Mouse (Mus musculus): ENCODE measurements around the gene Kif5a. TPM values are rescaled to one million over a fixed set of nuclear protein-coding genes. Genes with fewer than 3 reads are reported as not detected.

The Kif5a gene
- polyA plus RNA-seq, 1 experiment from 2014 or later, result 47.6 TPM

DNA sequence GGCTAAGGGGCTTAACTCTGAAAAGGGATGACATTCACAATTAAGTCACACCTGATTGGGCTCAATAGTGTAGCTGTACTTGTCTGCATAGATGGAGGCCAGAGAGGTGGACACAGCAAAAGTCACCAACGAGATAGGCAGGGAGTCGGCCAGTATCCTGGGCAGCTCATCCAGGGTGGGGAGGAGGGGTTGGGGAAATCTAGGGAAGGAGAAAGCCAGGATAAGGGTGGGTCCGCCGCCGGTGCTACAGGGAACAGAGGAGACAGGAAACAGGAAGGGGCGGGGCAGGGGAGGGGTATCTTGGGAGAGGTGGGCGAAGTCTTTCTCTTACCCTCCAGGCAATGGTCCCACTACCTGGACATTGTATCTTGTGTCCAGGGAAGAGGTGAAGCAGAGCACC, 86.4 kb downstream of the Kif5a start:
- H3K27ac ChIP-seq (ENCODE audit: low read depth, low read length), result no peak overlapping the region
- H3K4me1 ChIP-seq (ENCODE audit: control insufficient read depth, insufficient read depth, low read length), result peaks cover 9% of the 10 kb centered on the region
- H3K27me3 ChIP-seq (replicated peaks; ENCODE audit: control insufficient read depth, insufficient read depth, low read length), result peaks cover 56% of the 10 kb centered on the region
- ATAC-seq (no peak), DNase-seq (ENCODE audit: low spot score) (no peak)
- WGBS, result 3% methylated on average over 7 of the region's 7 CpGs
- no peak overlapping the region for H3K9ac ChIP-seq (ENCODE audit: low read length)
- H3K4me2 ChIP-seq (ENCODE audit: low read length), result no peak overlapping the region
- peaks cover 6% of the 10 kb centered on the region; the same call in 1 of the 2 replicates for H3K36me3 ChIP-seq (ENCODE audit: control insufficient read depth, insufficient read depth, low read length)
- no peak overlapping the region for H3K4me3 ChIP-seq (ENCODE audit: low read depth, low read length)
- no peaks in the 10 kb centered on the region for H3K9me3 ChIP-seq (replicated peaks; ENCODE audit: control insufficient read depth, low read length)

DNA sequence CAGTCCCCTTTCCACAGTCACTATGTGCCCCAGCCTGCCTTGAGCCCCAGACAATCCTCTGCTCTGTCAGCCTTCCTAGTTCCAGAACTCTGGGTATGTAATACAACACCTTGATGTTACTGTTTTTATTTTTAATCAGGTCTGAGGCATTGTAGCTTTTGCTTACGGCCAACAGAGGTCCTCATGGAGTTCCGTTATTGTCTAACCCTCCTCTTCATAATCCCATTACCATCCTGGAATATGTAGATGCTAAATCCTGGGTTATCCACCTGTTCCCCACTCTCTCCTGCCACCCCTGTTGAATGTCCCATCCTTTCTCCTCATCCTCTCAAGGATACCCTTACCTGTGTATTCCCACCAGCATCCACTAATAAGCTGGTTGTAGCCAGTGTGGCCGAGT, 86.9 kb downstream of the Kif5a start:
- H3K36me3 ChIP-seq (ENCODE audit: control insufficient read depth, insufficient read depth, low read length), result peaks cover 8% of the 10 kb centered on the region; the same call in 1 of the 2 replicates
- H3K4me1 ChIP-seq (ENCODE audit: control insufficient read depth, insufficient read depth, low read length), result peaks cover 9% of the 10 kb centered on the region
- H3K27me3 ChIP-seq (replicated peaks; ENCODE audit: control insufficient read depth, insufficient read depth, low read length), result peaks cover 60% of the 10 kb centered on the region
- H3K27ac ChIP-seq (ENCODE audit: low read depth, low read length), result no peak overlapping the region
- H3K4me3 ChIP-seq (ENCODE audit: low read depth, low read length), result no peak overlapping the region
- H3K9me3 ChIP-seq (replicated peaks; ENCODE audit: control insufficient read depth, low read length), result no peaks in the 10 kb centered on the region
- no peak overlapping the region for H3K9ac ChIP-seq (ENCODE audit: low read length)
- no peak for ATAC-seq
- H3K4me2 ChIP-seq (ENCODE audit: low read length), result no peak overlapping the region
- DNase-seq (ENCODE audit: low spot score), result no peak
- WGBS, result 35% methylated on average over 3 of the region's 3 CpGs

Other genes starting within 250 kb of the Kif5a start
- 64.4 and 65.4 TPM in 2 replicates for gene Tsfm, start 232.5 kb downstream of the Kif5a start, polyA plus RNA-seq (2014; fragmentation: Nextera tagmentation; extraction: Ambion mirVana)
- 21.4 and 22.3 TPM in 2 replicates for gene Mettl1, start 221.9 kb downstream of the Kif5a start, polyA plus RNA-seq (2014; fragmentation: Nextera tagmentation; extraction: Ambion mirVana)
- 0.06 TPM in 1 of 2 replicates, not detected in the other for gene Eef1akmt3, start 221.8 kb downstream of the Kif5a start, polyA plus RNA-seq (2014; fragmentation: Nextera tagmentation; extraction: Ambion mirVana)
- gene Cyp27b1, start 215.1 kb downstream of the Kif5a start, polyA plus RNA-seq (2014; fragmentation: Nextera tagmentation; extraction: Ambion mirVana), result 0.09 TPM in 1 of 2 replicates, not detected in the other
- gene March9, start 203.2 kb downstream of the Kif5a start, polyA plus RNA-seq (2014; fragmentation: Nextera tagmentation; extraction: Ambion mirVana), result 8.2 and 8.8 TPM in 2 replicates
- gene Cdk4, start 199.8 kb downstream of the Kif5a start, polyA plus RNA-seq (2014; fragmentation: Nextera tagmentation; extraction: Ambion mirVana), result 1,959 and 2,468 TPM in 2 replicates
- gene Tspan31, start 193.1 kb downstream of the Kif5a start, polyA plus RNA-seq (2014; fragmentation: Nextera tagmentation; extraction: Ambion mirVana), result 36.7 and 44.5 TPM in 2 replicates
- gene Agap2, start 188.1 kb downstream of the Kif5a start, polyA plus RNA-seq (2014; fragmentation: Nextera tagmentation; extraction: Ambion mirVana), result 3.9 and 4.7 TPM in 2 replicates
- 53.0 and 66.3 TPM in 2 replicates for gene Os9, start 142.2 kb downstream of the Kif5a start, polyA plus RNA-seq (2014; fragmentation: Nextera tagmentation; extraction: Ambion mirVana)
- gene B4galnt1, start 98.1 kb downstream of the Kif5a start, polyA plus RNA-seq (2014; fragmentation: Nextera tagmentation; extraction: Ambion mirVana), result 30.7 and 46.8 TPM in 2 replicates
- 0.69 and 0.95 TPM in 2 replicates for gene Slc26a10, start 82.7 kb downstream of the Kif5a start, polyA plus RNA-seq (2014; fragmentation: Nextera tagmentation; extraction: Ambion mirVana)
- 21.4 and 22.9 TPM in 2 replicates for gene Arhgef25, start 73.3 kb downstream of the Kif5a start, polyA plus RNA-seq (2014; fragmentation: Nextera tagmentation; extraction: Ambion mirVana)
- gene Dtx3, start 67.6 kb downstream of the Kif5a start, polyA plus RNA-seq (2014; fragmentation: Nextera tagmentation; extraction: Ambion mirVana), result 148 and 187 TPM in 2 replicates
- gene Pip4k2c, start 51.8 kb downstream of the Kif5a start, polyA plus RNA-seq (2014; fragmentation: Nextera tagmentation; extraction: Ambion mirVana), result 15.3 and 17.4 TPM in 2 replicates
- 286 and 300 TPM in 2 replicates for gene Dctn2, start 3.0 kb upstream of the Kif5a start, polyA plus RNA-seq (2014; fragmentation: Nextera tagmentation; extraction: Ambion mirVana)
- 8.4 and 11.2 TPM in 2 replicates for gene Mbd6, start 25.7 kb upstream of the Kif5a start, polyA plus RNA-seq (2014; fragmentation: Nextera tagmentation; extraction: Ambion mirVana)
- gene Mars, start 48.4 kb upstream of the Kif5a start, polyA plus RNA-seq (2014; fragmentation: Nextera tagmentation; extraction: Ambion mirVana), result 124 and 135 TPM in 2 replicates
- gene Arhgap9, start 58.6 kb upstream of the Kif5a start, polyA plus RNA-seq (2014; fragmentation: Nextera tagmentation; extraction: Ambion mirVana), result 0.70 and 1.2 TPM in 2 replicates
- gene Gli1, start 78.6 kb upstream of the Kif5a start, polyA plus RNA-seq (2014; fragmentation: Nextera tagmentation; extraction: Ambion mirVana), result 0.55 and 1.0 TPM in 2 replicates
- not detected in 2 replicates for gene Inhbe, start 91.1 kb upstream of the Kif5a start, polyA plus RNA-seq (2014; fragmentation: Nextera tagmentation; extraction: Ambion mirVana)
- gene Inhbc, start 107.1 kb upstream of the Kif5a start, polyA plus RNA-seq (2014; fragmentation: Nextera tagmentation; extraction: Ambion mirVana), result not detected in 2 replicates
- gene R3hdm2, start 117.0 kb upstream of the Kif5a start, polyA plus RNA-seq (2014; fragmentation: Nextera tagmentation; extraction: Ambion mirVana), result 24.2 and 32.4 TPM in 2 replicates
- 0.41 TPM in 1 of 2 replicates, not detected in the other for gene Stac3, start 238.3 kb upstream of the Kif5a start, polyA plus RNA-seq (2014; fragmentation: Nextera tagmentation; extraction: Ambion mirVana)

All from forebrain, embryonic 14.5 days (tissue).